Mouse (Mus musculus) midbrain, postnatal 0 days (tissue): Measurements from ENCODE around the gene Gpr156. TPM values are rescaled to one million over a fixed set of nuclear protein-coding genes. Genes with fewer than 3 reads are reported as not detected.

ENCODE experiments used
- ATAC-seq: fragments of 200-750 bp; cut with Nextera tagmentation; 2 replicates; pipeline ENCODE4 v1.8.0; 2017; ENCODE audit warnings: moderate number of reproducible peaks, mild to moderate bottlenecking, moderate TSS enrichment, moderate library complexity; ENCODE audit not compliant: low FRiP score
- DNase-seq: peaks from one replicate; pipeline ENCODE4 v3.0.0-alpha.2; 2015; ENCODE audit warnings: low spot score
- H3K27ac ChIP-seq: fragments of 300-500 bp; sonication (generic); 2 replicates; pipeline ENCODE4 v1.5.1; 2014; ENCODE audit warnings: low read depth, mild to moderate bottlenecking, low read length, mixed read lengths
- H3K27me3 ChIP-seq: fragments of 300-500 bp; sonication (generic); 2 replicates; pipeline ENCODE4 v1.6.1; 2014; ENCODE audit warnings: low read length, control low read depth, mixed read lengths; ENCODE audit not compliant: insufficient read depth
- H3K36me3 ChIP-seq: fragments of 300-500 bp; sonication (generic); 2 replicates; pipeline ENCODE4 v1.6.1; 2014; ENCODE audit warnings: low read length, control low read depth, mixed read lengths; ENCODE audit not compliant: insufficient read depth
- H3K4me1 ChIP-seq: fragments of 300-500 bp; sonication (generic); 2 replicates; pipeline ENCODE4 v1.6.1; 2014; ENCODE audit warnings: mild to moderate bottlenecking, control low read depth, antibody characterized with exemption, low read length, mixed read lengths; ENCODE audit not compliant: insufficient read depth
- H3K4me2 ChIP-seq: fragments of 300-500 bp; sonication (generic); 2 replicates; pipeline ENCODE4 v1.6.1; 2014; ENCODE audit warnings: low read depth, mild to moderate bottlenecking, low read length, mixed read lengths; ENCODE audit not compliant: poor library complexity, severe bottlenecking
- H3K4me3 ChIP-seq: fragments of 300-500 bp; sonication (generic); 2 replicates; pipeline ENCODE4 v1.5.1; 2014; ENCODE audit warnings: low read depth, mild to moderate bottlenecking, low read length, moderate library complexity
- H3K9ac ChIP-seq: fragments of 300-500 bp; sonication (generic); replicated peaks from 2 replicates; pipeline ENCODE4 v1.6.1; 2014; ENCODE audit warnings: mild to moderate bottlenecking, low read length, moderate library complexity, mixed read lengths; ENCODE audit not compliant: poor library complexity, severe bottlenecking
- H3K9me3 ChIP-seq: fragments of 300-500 bp; sonication (generic); 2 replicates; pipeline ENCODE4 v1.6.1; 2016; ENCODE audit warnings: low read length, control low read depth
- CTCF ChIP-seq: IDR thresholded peaks from 2 replicates; pipeline ENCODE4 v1.5.1; 2016; ENCODE audit warnings: antibody characterized with exemption, mild to moderate bottlenecking
- WGBS: fragments of 180-500 bp; shearing (Covaris S2); extraction: QIAGEN DNeasy Blood & Tissue Kit; methylation state at CpG from one replicate; pipeline ENCODE4 v1.1.7; 2014; 5-methylcytosine and 5-hydroxymethylcytosine counted together
- polyA plus RNA-seq: library from polyadenylated mRNA; unstranded; fragments of >200 nt; fragmentation: Nextera tagmentation; extraction: Ambion mirVana; gene quantifications from 2 replicates; pipeline ENCODE4 v1.2.1, GENCODE M21; 2015
- total RNA-seq: library from RNA; depleted of rRNA; stranded (reverse); fragments of >200 nt; gene quantifications from 2 replicates; pipeline ENCODE4 v1.2.3, GENCODE M21; 2014; rRNA removed

Gpr156 gene
- total RNA-seq = 6.1 and 6.4 TPM in 2 replicates
- polyA plus RNA-seq = 2.8 and 2.9 TPM in 2 replicates

- no peaks in the 10 kb centered on the region for H3K36me3 ChIP-seq
- peak; percentile 79 for ATAC-seq
- DNase-seq = peak; percentile 59
- peak within 1 kb of the TSS; percentile 64 for H3K4me3 ChIP-seq
- 1% methylated on average over 53 of the region's 53 CpGs for WGBS
- H3K9ac ChIP-seq = peak within 1 kb of the TSS; percentile 67
- TF ChIP-seq CTCF = peak; percentile 64
- no peak within 1 kb of the TSS for H3K27ac ChIP-seq
- no peaks in the 10 kb centered on the region for H3K27me3 ChIP-seq
- H3K4me2 ChIP-seq = peak within 1 kb of the TSS; percentile 75
- H3K9me3 ChIP-seq = no peaks in the 10 kb centered on the region
- peaks cover 5% of the 10 kb centered on the region; the same call in 1 of the 2 replicates for H3K4me1 ChIP-seq
These were observed at the start of gene Gpr156 for GRCm38 (mm10) chr16:37916138-37916817. Gene Gpr156 (plus strand): TSS chr16:37916496.

GRCm38 (mm10) chr16:37867791-37868505 is 48.3 kb upstream of the Gpr156 start, which contains the start of gene Lrrc58:
Gene Lrrc58 (plus strand): TSS chr16:37868389.
- Histone ChIP-seq H3K27me3 (no peaks in the 10 kb centered on the region), H3K36me3 (no peaks in the 10 kb centered on the region), H3K4me1 (peaks cover 17% of the 10 kb centered on the region), H3K9me3 (no peaks in the 10 kb centered on the region), H3K9ac (peak within 1 kb of the TSS; percentile 98), H3K4me2 (peak within 1 kb of the TSS; percentile 69), H3K4me3 (peak within 1 kb of the TSS; percentile 73), H3K27ac (peak within 1 kb of the TSS; percentile 99)
- DNase-seq (peak; percentile 88), ATAC-seq (peak; percentile 96)
- under 1% methylated on average over 82 of the region's 86 CpGs for WGBS
- TF ChIP-seq CTCF = no peak

- DNase-seq (peak; percentile 45), ATAC-seq (peak; percentile 79)
- no peaks in the 10 kb centered on the region for H3K27me3 ChIP-seq
- H3K36me3 ChIP-seq = no peaks in the 10 kb centered on the region
- H3K4me1 ChIP-seq = peaks cover 17% of the 10 kb centered on the region
- peak overlapping the region; percentile 69 for H3K4me2 ChIP-seq
- TF ChIP-seq CTCF = 0 out of 2 replicates have a peak, but pooled peaks have one; percentile 2
- WGBS = under 1% methylated on average over 67 of the region's 87 CpGs
- peak overlapping the region; percentile 73 for H3K4me3 ChIP-seq
- H3K9me3 ChIP-seq = no peaks in the 10 kb centered on the region
- peak overlapping the region; percentile 98 for H3K9ac ChIP-seq
- H3K27ac ChIP-seq = peak overlapping the region; percentile 99
These were observed 47.5 kb upstream of the Gpr156 start for GRCm38 (mm10) chr16:37868506-37869469.

GRCm38 (mm10) chr16:37869470-37870231 is 46.6 kb upstream of the Gpr156 start:
- peak; percentile 31; the same call in 1 of the 2 replicates for TF ChIP-seq CTCF
- Histone ChIP-seq H3K4me2 (peak overlapping the region; percentile 69), H3K4me1 (peaks cover 17% of the 10 kb centered on the region), H3K36me3 (no peaks in the 10 kb centered on the region), H3K27me3 (no peaks in the 10 kb centered on the region), H3K27ac (peak overlapping the region; percentile 99), H3K9me3 (no peaks in the 10 kb centered on the region), H3K4me3 (peak overlapping the region; percentile 73), H3K9ac (peak overlapping the region; percentile 98)
- ATAC-seq (no peak), DNase-seq (no peak)
- WGBS = 26% methylated on average over 4 of the region's 4 CpGs
